Mouse (Mus musculus) gastrocnemius, adult 2 months (tissue): ENCODE measurements around the gene Pygo1. TPM values are rescaled to one million over a fixed set of nuclear protein-coding genes. Genes with fewer than 3 reads are reported as not detected.

Experiments used
- DNase-seq: peaks from one replicate; pipeline ENCODE4 v3.0.0; 2022
- H3K27ac ChIP-seq: fragments of 200-600 bp; 2 replicates; pipeline ENCODE4 v1.8.1; 2022; ENCODE audit warnings: mild to moderate bottlenecking
- H3K4me3 ChIP-seq: fragments of 200-600 bp; 2 replicates; pipeline ENCODE4 v1.8.1; 2022; ENCODE audit warnings: mild to moderate bottlenecking, moderate library complexity
- CTCF ChIP-seq: fragments of 200-600 bp; IDR thresholded peaks from 2 replicates; pipeline ENCODE4 v1.8.1; 2022; ENCODE audit warnings: antibody characterized with exemption, mild to moderate bottlenecking, moderate library complexity
- intact Hi-C: fragments of 180-260 bp; cut with DNase I; formaldehyde crosslinking; loops from one replicate; pipeline ENCODE4 v1.15.1; 2025
- total RNA-seq, 2 experiments: library from RNA; stranded (reverse); gene quantifications; 2 replicates each; pipeline ENCODE4 v1.2.3; 2021

Pygo1 gene
- total RNA-seq, 2 experiments from 2014 or later: 11.6 to 15.4 TPM

GRCm38 (mm10) chr9:72983066-72983465, 57.6 kb downstream of the Pygo1 start:
- no peak overlapping the region for H3K27ac ChIP-seq
- TF ChIP-seq CTCF: no peak; the same call in 1 of the 2 replicates
- intact Hi-C loops: no loop called here
- DNase-seq: no peak
- no peak overlapping the region for H3K4me3 ChIP-seq

GRCm38 (mm10) chr9:72985250-72986220, 60.1 kb downstream of the Pygo1 start, which contains the start of the genes Ccpg1os and Ccpg1:
Ccpg1os (minus strand) TSS chr9:72985382.
Ccpg1 (plus strand) TSS chr9:72985429.
- Histone ChIP-seq H3K27ac (peak within 1 kb of the TSS; percentile 97), H3K4me3 (peak within 1 kb of the TSS; percentile 100)
- intact Hi-C loops: loop anchor here (5.0 kb wide), 1 partner anchor 93 kb away; no protein-coding TSS in a partner anchor
- TF ChIP-seq CTCF: peak; percentile 17; the same call in 1 of the 2 replicates
- peak; percentile 98 for DNase-seq

- intact Hi-C loops: loop anchor here (5.0 kb wide), 1 partner anchor 95 kb away; no protein-coding TSS in a partner anchor
- H3K27ac ChIP-seq: no peak overlapping the region
- no peak for TF ChIP-seq CTCF
- no peak for DNase-seq
- no peak overlapping the region for H3K4me3 ChIP-seq
Measured at GRCm38 (mm10) chr9:72987703-72988102, 62.3 kb downstream of the Pygo1 start.

GRCm38 (mm10) chr9:72988706-72989105, 63.3 kb downstream of the Pygo1 start:
- Histone ChIP-seq H3K4me3 (no peak overlapping the region), H3K27ac (peak overlapping the region; percentile 48; the same call in 1 of the 2 replicates)
- intact Hi-C loops: loop anchor here (5.0 kb wide), 1 partner anchor 96 kb away; no protein-coding TSS in a partner anchor
- no peak for DNase-seq
- no peak for TF ChIP-seq CTCF

GRCm38 (mm10) chr9:72991420-72991819, 66.0 kb downstream of the Pygo1 start:
- H3K27ac ChIP-seq: no peak overlapping the region
- TF ChIP-seq CTCF: no peak
- intact Hi-C loops: no loop called here
- DNase-seq: no peak
- no peak overlapping the region for H3K4me3 ChIP-seq

GRCm38 (mm10) chr9:72992576-72992975, 67.1 kb downstream of the Pygo1 start:
- no peak for TF ChIP-seq CTCF
- intact Hi-C loops: no loop called here
- Histone ChIP-seq H3K4me3 (no peak overlapping the region), H3K27ac (peak overlapping the region; percentile 28)
- DNase-seq: no peak

- Histone ChIP-seq H3K27ac (peak overlapping the region; percentile 72), H3K4me3 (no peak overlapping the region)
- intact Hi-C loops: no loop called here
- no peak for TF ChIP-seq CTCF
- no peak for DNase-seq
Measured at GRCm38 (mm10) chr9:72996167-72996566, 70.7 kb downstream of the Pygo1 start.

- Histone ChIP-seq H3K4me3 (no peak overlapping the region), H3K27ac (peak overlapping the region; percentile 63)
- TF ChIP-seq CTCF: no peak
- DNase-seq: no peak
- intact Hi-C loops: no loop called here
Measured at GRCm38 (mm10) chr9:72996806-72997205, 71.4 kb downstream of the Pygo1 start.

- intact Hi-C loops: no loop called here
- DNase-seq: no peak
- Histone ChIP-seq H3K27ac (peak overlapping the region; percentile 56; the same call in 1 of the 2 replicates), H3K4me3 (no peak overlapping the region)
- TF ChIP-seq CTCF: peak; percentile 51
Measured at GRCm38 (mm10) chr9:73000487-73000886, 75.0 kb downstream of the Pygo1 start.

- H3K4me3 ChIP-seq: no peak overlapping the region
- H3K27ac ChIP-seq: peak overlapping the region; percentile 56; the same call in 1 of the 2 replicates
- DNase-seq: no peak
- TF ChIP-seq CTCF: no peak
- intact Hi-C loops: no loop called here
Measured at GRCm38 (mm10) chr9:73001314-73002011, 76.0 kb downstream of the Pygo1 start.

Other genes with a start within 250 kb of the Pygo1 start
- under 1 TPM; 0.15 to 0.31 TPM for gene Prtg, start 118.8 kb upstream of the Pygo1 start, total RNA-seq
- gene Dyx1c1, start 33.1 kb downstream of the Pygo1 start, total RNA-seq: 1 to 10 TPM in 1 of 2 experiments, under 1 TPM in 1; 0.94 to 1.4 TPM
- gene Gm44503, start 33.2 kb downstream of the Pygo1 start, total RNA-seq: not detected
- 10 to 100 TPM in 1 of 2 experiments, 1 to 10 TPM in 1; 8.8 to 11.8 TPM for gene Ccpg1os, start 59.7 kb downstream of the Pygo1 start, total RNA-seq
- 10 to 100 TPM; 76.1 to 95.7 TPM for gene Ccpg1, start 59.8 kb downstream of the Pygo1 start, total RNA-seq
- 1 to 10 TPM; 3.4 to 4.1 TPM for gene Pigb, start 114.7 kb downstream of the Pygo1 start, total RNA-seq
- 1 to 10 TPM; 2.1 TPM for gene Rab27a, start 119.2 kb downstream of the Pygo1 start, total RNA-seq
- not detected for gene Khdc3, start 176.2 kb downstream of the Pygo1 start, total RNA-seq
- gene Gm20509, start 176.8 kb downstream of the Pygo1 start, total RNA-seq: not detected
- 10 to 100 TPM; 37.3 to 45.4 TPM for gene Rsl24d1, start 187.8 kb downstream of the Pygo1 start, total RNA-seq